Mouse (Mus musculus): ENCODE measurements at regions not wholly inside any gene's neighbourhood (a gene's known extent, or its start where the extent isn't known, plus 50 kb on each side); places are given as distances from the start of the nearest gene placed in this dataset.
"Not testable (repeated sequence)": the region's sequence is repeated elsewhere in the genome, so short reads cannot be mapped to it uniquely, and the experiment has no call there.

DNA sequence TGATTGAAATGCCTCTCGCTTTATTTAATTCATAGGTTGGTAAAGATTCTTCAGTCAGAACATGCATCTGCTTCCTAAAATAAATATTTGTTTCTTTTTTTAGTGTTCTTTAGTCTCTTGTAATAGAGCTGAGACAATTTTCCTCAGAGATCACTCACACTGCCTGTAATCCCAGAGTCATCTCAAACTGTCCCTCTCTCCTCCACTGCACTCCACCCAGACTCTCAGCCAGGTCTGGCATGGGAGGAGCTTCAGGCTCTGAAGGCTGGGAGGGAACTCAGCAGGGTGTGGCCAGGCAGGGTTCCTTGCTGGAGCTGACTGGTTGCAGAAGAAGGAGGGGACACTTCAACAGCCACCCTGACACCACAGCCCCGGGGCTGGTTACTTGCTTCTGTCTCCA, 841.2 kb upstream of the Olfr1507 start:
- H3K4me1 ChIP-seq (ENCODE audit: control insufficient read depth in 2 of 2, insufficient read depth in 2 of 2, low read length in 2 of 2, poor library complexity in 1 of 2); H3K36me3 ChIP-seq (ENCODE audit: control insufficient read depth, insufficient read depth, low read length, poor library complexity, severe bottlenecking); H3K27ac ChIP-seq (ENCODE audit: insufficient read depth, low read depth, low read length, poor library complexity, severe bottlenecking); H3K9ac ChIP-seq (ENCODE audit: insufficient read depth, low read depth, low read length, poor library complexity, severe bottlenecking); DNase-seq (ENCODE audit: low read depth, low spot score); H3K4me3 ChIP-seq (ENCODE audit: insufficient read depth in 1 of 2, low read depth in 1 of 2, low read length in 2 of 2, poor library complexity in 1 of 2, severe bottlenecking in 1 of 2); H3K9me3 ChIP-seq (ENCODE audit: control insufficient read depth, insufficient read depth, low read depth, low read length): not testable (repeated sequence)
- in situ Hi-C loops (cut with MboI; ENCODE audit: low sequenced_read_pairs in 2 of 2, unreplicated experiment in 2 of 2) = loop anchor here in 1 of 2 experiments (25.0 kb wide), 1 partner anchor 401 kb away; no protein-coding TSS in a partner anchor

DNA sequence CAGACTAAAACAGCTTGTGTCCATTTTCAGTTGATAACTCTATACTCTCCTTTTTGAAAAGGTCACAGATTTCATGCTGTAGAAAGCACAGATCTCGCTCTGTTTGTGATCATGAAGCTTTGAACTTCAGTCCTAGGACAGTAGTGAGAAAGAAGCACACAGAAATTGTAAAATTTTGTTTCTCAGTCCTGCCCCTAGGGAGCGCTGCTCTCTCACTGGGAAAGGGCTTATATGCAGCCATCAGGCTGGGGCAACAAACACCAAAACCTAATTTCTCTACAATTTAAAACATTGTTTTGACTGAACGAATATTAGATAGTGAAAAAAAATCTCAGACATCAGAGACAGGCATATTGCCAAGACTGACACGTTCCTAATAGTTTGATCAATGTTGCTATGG, 838.9 kb upstream of the Olfr1507 start:
- not testable (repeated sequence) for H3K4me1 ChIP-seq (ENCODE audit: control insufficient read depth in 2 of 2, insufficient read depth in 2 of 2, low read length in 2 of 2, poor library complexity in 1 of 2); H3K4me3 ChIP-seq (ENCODE audit: insufficient read depth in 1 of 2, low read depth in 1 of 2, low read length in 2 of 2, poor library complexity in 1 of 2, severe bottlenecking in 1 of 2); H3K9me3 ChIP-seq (ENCODE audit: control insufficient read depth, insufficient read depth, low read depth, low read length); H3K27ac ChIP-seq (ENCODE audit: insufficient read depth, low read depth, low read length, poor library complexity, severe bottlenecking); DNase-seq (ENCODE audit: low read depth, low spot score); H3K9ac ChIP-seq (ENCODE audit: insufficient read depth, low read depth, low read length, poor library complexity, severe bottlenecking); H3K36me3 ChIP-seq (ENCODE audit: control insufficient read depth, insufficient read depth, low read length, poor library complexity, severe bottlenecking)
- in situ Hi-C loops (cut with MboI; ENCODE audit: low sequenced_read_pairs in 2 of 2, unreplicated experiment in 2 of 2) = loop anchor here in 1 of 2 experiments (25.0 kb wide), 1 partner anchor 403 kb away; no protein-coding TSS in a partner anchor

DNA sequence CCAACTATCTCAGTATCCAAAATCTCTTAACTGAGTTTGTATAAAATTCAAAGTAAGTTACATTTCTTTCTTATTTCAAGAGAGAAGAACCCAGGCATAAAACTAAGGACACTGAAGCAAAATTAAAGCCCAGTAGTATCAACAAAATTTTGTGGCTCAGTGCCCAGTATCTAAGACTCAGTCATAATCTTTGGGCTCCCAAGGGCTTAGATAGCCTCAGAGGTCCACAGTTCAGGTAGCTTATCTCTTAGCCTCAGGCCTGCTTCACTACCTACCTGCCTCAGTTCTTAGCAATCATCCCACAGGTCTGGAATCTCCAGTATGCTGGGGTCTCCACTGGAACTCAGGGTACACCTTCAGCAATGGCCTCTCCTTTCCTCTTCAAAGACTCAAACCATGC, 835.6 kb upstream of the Olfr1507 start:
- in situ Hi-C loops (cut with MboI; ENCODE audit: low sequenced_read_pairs in 2 of 2, unreplicated experiment in 2 of 2) = loop anchor here in 1 of 2 experiments (25.0 kb wide), 1 partner anchor 406 kb away; no protein-coding TSS in a partner anchor
- H3K9ac ChIP-seq (ENCODE audit: insufficient read depth, low read depth, low read length, poor library complexity, severe bottlenecking); H3K27ac ChIP-seq (ENCODE audit: insufficient read depth, low read depth, low read length, poor library complexity, severe bottlenecking); H3K9me3 ChIP-seq (ENCODE audit: control insufficient read depth, insufficient read depth, low read depth, low read length); H3K4me3 ChIP-seq (ENCODE audit: insufficient read depth in 1 of 2, low read depth in 1 of 2, low read length in 2 of 2, poor library complexity in 1 of 2, severe bottlenecking in 1 of 2); H3K36me3 ChIP-seq (ENCODE audit: control insufficient read depth, insufficient read depth, low read length, poor library complexity, severe bottlenecking); H3K4me1 ChIP-seq (ENCODE audit: control insufficient read depth in 2 of 2, insufficient read depth in 2 of 2, low read length in 2 of 2, poor library complexity in 1 of 2); DNase-seq (ENCODE audit: low read depth, low spot score): not testable (repeated sequence)

DNA sequence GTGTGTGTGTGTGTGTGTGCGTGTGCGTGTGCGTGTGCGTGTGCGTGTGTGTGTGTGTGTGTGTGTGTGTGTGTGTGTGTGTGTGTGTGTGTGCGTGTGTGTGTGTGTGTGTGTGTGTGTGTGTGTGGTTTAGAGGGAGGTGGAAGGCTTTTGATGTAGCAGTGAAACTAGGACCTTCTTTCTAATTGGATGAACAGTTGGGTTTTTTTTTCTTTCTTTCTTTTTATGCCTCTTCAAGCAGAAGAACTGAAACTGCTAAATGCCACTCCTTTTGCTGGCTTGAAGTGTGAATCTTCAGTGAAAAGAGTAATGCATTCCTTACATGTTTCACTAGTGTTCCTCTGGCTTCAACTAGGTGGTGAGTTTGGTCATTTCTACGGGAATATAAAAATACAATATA, 828.8 kb upstream of the Olfr1507 start:
- H3K27ac ChIP-seq (ENCODE audit: insufficient read depth, low read depth, low read length, poor library complexity, severe bottlenecking); DNase-seq (ENCODE audit: low read depth, low spot score); H3K36me3 ChIP-seq (ENCODE audit: control insufficient read depth, insufficient read depth, low read length, poor library complexity, severe bottlenecking); H3K4me1 ChIP-seq (ENCODE audit: control insufficient read depth in 2 of 2, insufficient read depth in 2 of 2, low read length in 2 of 2, poor library complexity in 1 of 2); H3K4me3 ChIP-seq (ENCODE audit: insufficient read depth in 1 of 2, low read depth in 1 of 2, low read length in 2 of 2, poor library complexity in 1 of 2, severe bottlenecking in 1 of 2); in situ Hi-C loops (cut with MboI; ENCODE audit: low sequenced_read_pairs in 2 of 2, unreplicated experiment in 2 of 2); H3K9me3 ChIP-seq (ENCODE audit: control insufficient read depth, insufficient read depth, low read depth, low read length); H3K9ac ChIP-seq (ENCODE audit: insufficient read depth, low read depth, low read length, poor library complexity, severe bottlenecking): not testable (repeated sequence)

DNA sequence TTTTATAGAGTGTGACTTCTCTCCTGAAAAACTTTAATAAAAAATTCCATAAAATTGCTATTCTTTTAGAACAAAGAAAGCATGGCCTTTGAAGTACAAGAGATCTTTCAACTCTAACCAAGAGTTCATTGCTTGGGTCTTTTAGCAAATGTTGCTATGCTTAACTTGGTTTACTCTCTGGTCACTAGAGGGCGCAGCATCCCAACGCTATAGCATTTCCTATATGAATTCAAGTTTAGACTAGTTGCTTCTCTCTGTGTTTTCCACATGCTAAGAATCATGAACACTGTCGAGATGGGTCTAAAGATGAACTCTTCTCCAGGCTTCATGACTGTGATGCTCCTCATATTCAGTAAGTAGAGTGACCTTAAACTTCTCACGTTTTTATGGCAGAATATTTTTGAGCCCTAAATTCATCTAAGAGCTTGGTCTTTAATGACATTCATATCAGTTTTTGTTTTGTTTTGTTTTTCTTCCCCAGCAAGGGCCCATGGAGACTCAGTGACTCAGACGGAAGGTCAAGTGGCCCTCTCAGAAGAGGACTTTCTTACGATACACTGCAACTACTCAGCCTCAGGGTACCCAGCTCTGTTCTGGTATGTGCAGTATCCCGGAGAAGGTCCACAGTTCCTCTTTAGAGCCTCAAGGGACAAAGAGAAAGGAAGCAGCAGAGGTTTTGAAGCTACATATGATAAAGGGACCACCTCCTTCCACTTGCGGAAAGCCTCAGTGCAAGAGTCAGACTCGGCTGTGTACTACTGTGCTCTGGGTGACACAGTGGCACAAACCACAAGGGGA, 823.2 kb upstream of the Olfr1507 start:
- H3K4me1 ChIP-seq (ENCODE audit: control insufficient read depth in 2 of 2, insufficient read depth in 2 of 2, low read length in 2 of 2, poor library complexity in 1 of 2); H3K9me3 ChIP-seq (ENCODE audit: control insufficient read depth, insufficient read depth, low read depth, low read length); DNase-seq (ENCODE audit: low read depth, low spot score); H3K9ac ChIP-seq (ENCODE audit: insufficient read depth, low read depth, low read length, poor library complexity, severe bottlenecking); in situ Hi-C loops (cut with MboI; ENCODE audit: low sequenced_read_pairs in 2 of 2, unreplicated experiment in 2 of 2); H3K36me3 ChIP-seq (ENCODE audit: control insufficient read depth, insufficient read depth, low read length, poor library complexity, severe bottlenecking); H3K27ac ChIP-seq (ENCODE audit: insufficient read depth, low read depth, low read length, poor library complexity, severe bottlenecking); H3K4me3 ChIP-seq (ENCODE audit: insufficient read depth in 1 of 2, low read depth in 1 of 2, low read length in 2 of 2, poor library complexity in 1 of 2, severe bottlenecking in 1 of 2): not testable (repeated sequence)

DNA sequence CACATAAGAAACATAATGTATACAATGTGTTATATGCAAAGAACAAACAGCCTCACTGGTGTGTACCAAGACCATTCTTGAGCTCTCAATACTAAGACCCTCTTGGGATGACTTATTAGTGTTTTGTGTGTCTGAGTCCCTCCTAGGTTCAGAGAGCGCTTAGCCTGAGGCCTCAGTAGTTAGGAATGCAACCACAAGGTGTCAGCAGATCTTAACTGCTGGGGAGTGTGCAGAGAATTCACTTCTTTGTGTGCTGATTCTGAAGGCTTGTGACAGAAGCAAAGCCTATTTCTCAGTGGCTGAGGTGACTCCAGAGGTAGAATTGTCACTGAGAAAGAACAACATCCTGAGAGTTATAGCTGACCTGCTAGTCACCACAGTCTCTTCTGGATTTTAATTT, 816.9 kb upstream of the Olfr1507 start:
- in situ Hi-C loops (cut with MboI; ENCODE audit: low sequenced_read_pairs in 2 of 2, unreplicated experiment in 2 of 2); H3K4me3 ChIP-seq (ENCODE audit: insufficient read depth in 1 of 2, low read depth in 1 of 2, low read length in 2 of 2, poor library complexity in 1 of 2, severe bottlenecking in 1 of 2); H3K4me1 ChIP-seq (ENCODE audit: control insufficient read depth in 2 of 2, insufficient read depth in 2 of 2, low read length in 2 of 2, poor library complexity in 1 of 2); H3K27ac ChIP-seq (ENCODE audit: insufficient read depth, low read depth, low read length, poor library complexity, severe bottlenecking); H3K9me3 ChIP-seq (ENCODE audit: control insufficient read depth, insufficient read depth, low read depth, low read length); DNase-seq (ENCODE audit: low read depth, low spot score); H3K9ac ChIP-seq (ENCODE audit: insufficient read depth, low read depth, low read length, poor library complexity, severe bottlenecking); H3K36me3 ChIP-seq (ENCODE audit: control insufficient read depth, insufficient read depth, low read length, poor library complexity, severe bottlenecking): not testable (repeated sequence)

DNA sequence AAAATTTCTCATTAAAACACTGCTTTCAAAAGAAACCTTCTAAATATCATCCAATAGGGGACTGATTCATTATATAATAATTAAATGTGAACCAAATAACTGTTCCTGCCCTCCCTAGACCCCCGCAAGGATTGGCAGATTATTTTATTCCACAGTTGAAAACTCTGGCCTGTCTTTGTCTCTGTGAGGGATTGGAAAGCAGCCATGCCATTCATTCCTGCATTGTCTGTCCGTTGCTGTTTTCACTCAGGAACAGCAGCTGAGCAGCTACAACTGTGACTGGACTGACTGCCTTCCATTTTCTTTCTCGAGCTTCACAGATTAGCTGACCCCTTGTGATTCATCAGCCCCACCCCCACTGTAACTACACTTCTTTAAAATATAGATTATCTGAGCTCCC, 807.6 kb upstream of the Olfr1507 start:
- DNase-seq (ENCODE audit: low read depth, low spot score); H3K4me3 ChIP-seq (ENCODE audit: insufficient read depth in 1 of 2, low read depth in 1 of 2, low read length in 2 of 2, poor library complexity in 1 of 2, severe bottlenecking in 1 of 2); H3K4me1 ChIP-seq (ENCODE audit: control insufficient read depth in 2 of 2, insufficient read depth in 2 of 2, low read length in 2 of 2, poor library complexity in 1 of 2); H3K27ac ChIP-seq (ENCODE audit: insufficient read depth, low read depth, low read length, poor library complexity, severe bottlenecking); H3K36me3 ChIP-seq (ENCODE audit: control insufficient read depth, insufficient read depth, low read length, poor library complexity, severe bottlenecking); H3K9ac ChIP-seq (ENCODE audit: insufficient read depth, low read depth, low read length, poor library complexity, severe bottlenecking); in situ Hi-C loops (cut with MboI; ENCODE audit: low sequenced_read_pairs in 2 of 2, unreplicated experiment in 2 of 2); H3K9me3 ChIP-seq (ENCODE audit: control insufficient read depth, insufficient read depth, low read depth, low read length): not testable (repeated sequence)

DNA sequence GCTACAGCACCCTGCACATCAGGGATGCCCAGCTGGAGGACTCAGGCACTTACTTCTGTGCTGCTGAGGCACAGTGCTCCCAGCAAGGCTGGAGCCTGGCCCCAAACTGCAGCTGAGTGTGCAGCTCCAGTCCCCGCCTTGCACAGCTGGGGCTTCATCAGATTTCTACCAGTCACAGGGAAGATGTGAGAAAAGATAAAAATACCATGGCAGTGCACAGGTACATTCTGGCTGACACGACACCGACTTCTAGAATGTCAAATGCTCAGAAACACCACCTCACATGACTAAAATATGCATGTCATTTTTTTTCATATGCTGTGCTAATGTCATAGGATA, 806.9 kb upstream of the Olfr1507 start:
- H3K27ac ChIP-seq (ENCODE audit: insufficient read depth, low read depth, low read length, poor library complexity, severe bottlenecking); DNase-seq (ENCODE audit: low read depth, low spot score); H3K9ac ChIP-seq (ENCODE audit: insufficient read depth, low read depth, low read length, poor library complexity, severe bottlenecking); H3K4me3 ChIP-seq (ENCODE audit: insufficient read depth in 1 of 2, low read depth in 1 of 2, low read length in 2 of 2, poor library complexity in 1 of 2, severe bottlenecking in 1 of 2); in situ Hi-C loops (cut with MboI; ENCODE audit: low sequenced_read_pairs in 2 of 2, unreplicated experiment in 2 of 2); H3K36me3 ChIP-seq (ENCODE audit: control insufficient read depth, insufficient read depth, low read length, poor library complexity, severe bottlenecking); H3K9me3 ChIP-seq (ENCODE audit: control insufficient read depth, insufficient read depth, low read depth, low read length); H3K4me1 ChIP-seq (ENCODE audit: control insufficient read depth in 2 of 2, insufficient read depth in 2 of 2, low read length in 2 of 2, poor library complexity in 1 of 2): not testable (repeated sequence)

Measured in ES-E14 (cell line).